Mouse (Mus musculus): ENCODE measurements around the gene Col4a6.
A peak's percentile ranks its signal among the peaks of the same experiment; 100 is the strongest.

Col4a6 gene

GRCm38 (mm10) chrX:141473470-141474302 is at the start of gene Col4a6:
TSS of gene Col4a6 (minus strand) at chrX:141474076.
- DNase-seq = peak; percentile 2

DNA sequence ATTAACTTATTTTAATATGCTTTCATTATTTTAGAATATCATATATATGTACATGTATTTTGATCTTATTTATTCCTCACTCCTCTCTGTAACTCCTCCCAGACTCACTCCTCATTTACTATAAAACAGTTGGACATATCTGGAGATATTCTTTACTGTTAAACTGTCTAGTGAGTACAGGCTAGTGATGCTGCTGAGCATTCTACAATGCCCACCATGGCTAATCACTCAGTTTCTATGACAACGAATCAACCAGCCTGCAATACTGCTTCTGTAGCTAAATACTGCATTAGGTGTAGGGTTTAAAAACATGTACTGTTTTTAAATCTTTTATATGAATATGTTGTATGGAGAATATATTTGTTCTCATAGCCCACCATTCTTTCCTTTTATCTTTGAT is 29.2 kb upstream of the Col4a6 start:
- DNase-seq = no peak

- no peak for DNase-seq
Measured at GRCm38 (mm10) chrX:141494545-141494944, 20.7 kb upstream of the Col4a6 start.

GRCm38 (mm10) chrX:141475566-141476327 is 1.9 kb upstream of the Col4a6 start:
- DNase-seq = peak; percentile 3

- DNase-seq = peak; percentile 76
Measured at GRCm38 (mm10) chrX:141475110-141475509, 1.2 kb upstream of the Col4a6 start, which contains the start of gene Col4a5. TSS of gene Col4a5 (plus strand) at chrX:141475385.

GRCm38 (mm10) chrX:141447936-141448335 is 25.9 kb downstream of the Col4a6 start:
- DNase-seq = no peak

GRCm38 (mm10) chrX:141439423-141439822 is 34.5 kb downstream of the Col4a6 start:
- no peak for DNase-seq

GRCm38 (mm10) chrX:141436780-141437179 is 37.1 kb downstream of the Col4a6 start:
- no peak for DNase-seq

GRCm38 (mm10) chrX:141415318-141415717 is 58.6 kb downstream of the Col4a6 start:
- DNase-seq = no peak

DNA sequence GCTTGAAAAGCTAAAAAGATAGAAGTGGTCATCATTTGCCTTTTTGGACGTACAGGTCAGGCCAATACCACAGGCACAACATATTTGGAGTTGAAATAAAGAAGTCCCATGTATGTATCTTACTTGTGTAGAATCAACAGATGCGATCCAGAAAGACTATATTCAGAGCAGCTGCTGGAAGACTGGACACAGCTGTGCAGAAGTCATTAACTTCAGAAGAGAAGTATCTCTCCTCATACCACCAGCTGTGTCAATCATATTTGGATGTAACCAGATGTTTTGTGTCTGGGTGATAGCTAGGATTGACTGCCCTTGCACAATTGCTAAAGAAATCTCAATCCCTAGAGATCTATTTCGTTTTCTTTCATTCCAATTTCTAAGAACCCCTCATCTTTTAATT is 77.6 kb downstream of the Col4a6 start:
- peak; percentile 14 for DNase-seq

DNA sequence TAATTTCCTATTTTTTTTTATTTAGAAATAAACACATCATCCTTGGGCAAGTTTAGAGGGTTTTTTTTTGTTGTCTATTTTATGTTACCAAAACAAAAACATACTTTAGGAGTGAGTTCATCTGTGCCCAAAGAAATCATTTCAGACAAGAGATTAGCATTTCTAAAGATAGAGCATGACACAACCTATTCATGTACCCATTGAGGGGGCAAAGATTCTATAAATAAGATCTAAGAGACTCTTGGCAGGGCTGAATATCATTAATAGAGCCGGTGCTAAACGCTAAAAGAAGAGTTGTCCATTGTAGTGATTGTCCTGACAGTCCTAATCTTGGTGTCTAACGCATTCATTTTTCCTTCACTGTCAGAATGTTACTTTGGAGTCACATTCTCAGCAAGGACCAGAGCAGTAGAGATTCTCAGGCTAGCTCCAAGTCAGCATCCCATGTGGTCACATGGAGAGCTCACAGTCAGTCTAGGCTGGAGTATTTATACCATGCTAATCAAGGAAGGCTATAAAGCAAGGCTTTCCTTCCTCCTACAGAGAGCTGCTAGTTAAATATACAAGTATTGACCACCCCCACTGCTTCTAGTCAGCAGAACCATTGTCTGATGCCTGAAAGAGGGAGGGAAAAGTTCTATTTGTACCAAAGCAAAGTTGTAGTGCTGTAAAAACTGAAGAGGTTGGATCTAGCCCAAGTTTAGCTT is 88.3 kb downstream of the Col4a6 start:
- no peak for DNase-seq

- DNase-seq = no peak
Measured at GRCm38 (mm10) chrX:141384632-141385031, 89.2 kb downstream of the Col4a6 start.

DNA sequence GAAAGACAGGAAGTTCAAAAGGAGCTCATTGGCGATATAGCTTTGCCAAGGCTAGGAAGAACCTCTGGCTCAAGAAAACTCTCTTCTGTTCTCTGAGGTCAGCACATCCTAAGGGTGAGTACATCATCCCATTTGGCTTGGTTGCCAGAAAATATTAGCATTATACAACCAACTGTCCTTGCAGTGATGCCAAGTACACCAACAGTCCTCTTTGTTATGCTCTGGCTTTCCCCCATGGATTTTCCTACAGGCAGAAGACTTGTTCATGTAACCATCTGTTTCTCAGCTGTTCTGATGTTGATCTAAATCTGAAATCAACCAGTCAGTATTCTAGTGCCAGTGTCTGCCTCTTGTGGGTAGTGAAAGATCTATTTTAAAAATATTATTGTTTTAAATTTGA is 103.6 kb downstream of the Col4a6 start:
- DNase-seq = no peak

DNA sequence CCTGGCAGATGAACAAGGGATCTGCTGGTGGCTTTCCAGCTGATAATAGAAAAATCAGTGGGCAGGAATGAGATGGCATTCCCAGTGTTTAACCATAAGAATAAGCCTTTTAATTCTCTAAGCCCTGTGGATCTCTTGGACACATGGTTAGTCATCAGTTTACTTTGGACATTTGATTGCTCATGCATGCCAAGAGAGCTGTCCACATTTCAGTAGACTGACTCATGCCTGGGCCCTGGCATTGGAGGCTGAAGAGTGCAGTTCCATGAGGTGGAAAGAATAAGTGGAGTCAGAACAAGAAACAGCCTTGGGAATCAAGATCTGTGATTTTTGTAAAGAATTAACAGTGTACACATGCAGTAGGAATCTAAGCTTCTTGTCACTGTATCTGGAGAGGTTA is 110.5 kb downstream of the Col4a6 start:
- peak; percentile 4 for DNase-seq

DNA sequence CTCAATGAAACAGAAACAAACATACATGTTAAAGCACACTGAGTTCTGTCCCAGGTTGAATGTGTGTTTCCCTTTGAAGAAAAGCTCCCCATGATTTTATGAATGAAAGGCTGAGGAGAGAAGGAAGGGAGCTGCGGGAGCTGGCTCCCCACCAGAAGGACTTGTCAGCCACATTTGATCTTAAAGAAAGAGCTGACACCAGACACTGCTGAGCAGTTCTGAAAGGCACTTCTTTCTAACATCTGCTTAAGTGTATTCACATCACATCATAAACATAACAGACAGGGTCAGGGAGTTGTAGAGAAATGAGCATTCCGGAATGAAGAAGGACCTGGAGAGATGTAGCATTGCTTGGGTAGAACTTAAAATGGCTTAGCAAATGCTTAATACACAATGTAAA is 132.5 kb downstream of the Col4a6 start:
- DNase-seq = no peak

DNA sequence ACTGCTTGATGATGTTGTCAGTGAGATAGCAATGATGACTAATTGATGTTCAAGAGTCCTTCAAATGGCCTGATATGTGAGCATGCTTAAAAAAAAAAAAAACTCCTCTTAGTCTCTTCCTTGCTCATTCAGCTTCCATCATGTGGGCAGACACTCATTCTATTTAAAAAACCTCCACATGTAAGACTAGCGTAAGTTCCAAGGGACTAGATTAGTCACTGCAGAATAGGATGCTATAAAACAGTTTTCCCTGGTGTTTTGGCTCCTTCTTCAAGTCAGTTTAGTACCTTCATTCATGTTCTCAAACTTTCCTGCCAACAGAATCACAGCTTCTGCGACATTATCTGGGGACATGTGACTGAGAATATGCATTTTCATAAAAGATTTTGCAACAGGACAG is 145.8 kb downstream of the Col4a6 start:
- no peak for DNase-seq

- peak; percentile 18 for DNase-seq
Measured at GRCm38 (mm10) chrX:141324201-141324600, 149.7 kb downstream of the Col4a6 start.

GRCm38 (mm10) chrX:141316217-141316616 is 157.7 kb downstream of the Col4a6 start:
- DNase-seq = no peak

GRCm38 (mm10) chrX:141315795-141316194 is 158.1 kb downstream of the Col4a6 start:
- DNase-seq = no peak

DNA sequence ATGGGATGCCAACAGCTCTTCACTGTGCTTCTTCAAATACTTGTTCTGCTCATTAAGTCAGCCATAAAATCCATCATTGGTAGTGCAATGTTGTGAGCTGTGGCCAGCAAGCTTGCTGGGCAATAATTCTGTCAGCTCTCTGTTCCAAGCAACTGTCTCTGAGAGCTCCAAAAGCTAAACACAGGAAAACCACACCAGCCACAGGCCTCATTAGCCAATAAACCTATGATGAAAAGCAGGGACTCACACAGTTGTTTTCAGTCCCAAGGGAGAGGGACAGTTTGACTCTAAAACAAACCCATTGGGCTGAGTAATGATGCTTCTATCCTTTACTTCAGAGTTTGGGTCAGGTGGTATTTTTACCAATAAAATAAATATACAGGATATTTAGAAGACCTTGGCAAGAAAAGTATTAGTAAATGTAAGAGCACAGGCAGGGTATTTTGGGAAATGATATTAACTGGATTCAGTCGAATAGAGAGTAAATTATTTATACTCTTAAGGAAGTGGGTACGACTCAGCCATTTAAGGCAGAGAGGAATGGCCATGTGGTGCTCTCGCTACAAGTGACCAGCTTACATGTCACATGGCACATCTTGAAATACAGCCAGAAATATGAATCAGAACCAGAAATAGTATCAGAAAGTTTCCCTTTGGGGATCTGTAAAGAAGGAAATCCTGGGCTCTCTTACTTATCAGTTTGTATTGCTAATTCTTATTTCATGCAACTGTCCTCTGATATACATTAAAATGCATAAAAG is 181.0 kb downstream of the Col4a6 start:
- DNase-seq = peak; percentile 2

- no peak for DNase-seq
Measured at GRCm38 (mm10) chrX:141276397-141276796, 197.5 kb downstream of the Col4a6 start.

DNA sequence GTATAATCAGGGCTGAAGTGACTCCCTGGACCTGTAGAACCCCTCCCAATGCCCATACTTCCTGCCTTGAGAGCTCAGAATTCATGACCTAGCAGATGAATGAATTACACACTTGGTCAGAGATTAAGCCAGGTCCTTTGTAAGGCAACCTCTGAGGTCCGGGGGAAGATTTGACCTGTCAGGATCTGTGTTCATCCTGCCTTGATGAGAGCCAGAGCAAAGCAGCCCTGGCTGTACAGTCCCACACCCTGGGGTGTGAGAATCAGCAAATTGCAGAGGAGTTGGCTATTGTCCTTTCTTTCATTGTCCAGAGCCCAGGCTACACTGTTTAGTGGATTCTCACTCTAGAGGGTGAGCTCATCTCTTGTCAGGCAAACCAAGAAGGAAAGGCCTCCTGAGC is 207.9 kb downstream of the Col4a6 start:
- no peak for DNase-seq

- DNase-seq = no peak
Measured at GRCm38 (mm10) chrX:141249636-141250035, 224.2 kb downstream of the Col4a6 start.
